Mouse (Mus musculus) spleen, adult 2 months (tissue): ENCODE results near the gene Gm11077.

ENCODE experiments used
- CTCF ChIP-seq: fragments of 200-500 bp; IDR thresholded peaks from 2 replicates; pipeline ENCODE4 v1.5.1; 2011; ENCODE audit warnings: mild to moderate bottlenecking, inconsistent platforms; ENCODE audit not compliant: insufficient read depth, insufficient read length, insufficient replicate concordance; ENCODE audit errors: extremely low read depth
- POLR2A ChIP-seq: fragments of 200-500 bp; IDR thresholded peaks from 2 replicates; pipeline ENCODE4 v1.6.1; 2011; ENCODE audit warnings: low read depth, low read length, inconsistent platforms

GRCm38 (mm10) chr6:140782524-140782923 is 53.4 kb downstream of the Gm11077 start:
- TF ChIP-seq POLR2A (no peak), CTCF (no peak)
